ENCODE assay signal across 10 mouse cellular contexts in genomic region chr7:30828871-30829270, GRCm38 (mm10). TPM values are rescaled to one million over a fixed set of nuclear protein-coding genes. Genes with fewer than 3 reads are reported as not detected.
"Had no signal": no experiment of that assay in that cellular context is flagged by ENCODE, and none has a peak within 500 bp of the region (broad histone marks: within the 10 kb centered on the region; RNA-seq: fewer than 3 reads in every experiment).

No protein-coding gene starts in this region.

RNA-seq across cellular contexts. Expression of gene Ffar3, which starts 27.1 kb away (rescaled TPM):
- polyA plus RNA-seq: neural tube, embryonic 13.5 days; neural tube, embryonic 14.5 days; neural tube, embryonic 15.5 days; stomach, embryonic 14.5 days; testis, adult 2 months; thymus, postnatal 0 days; urinary bladder, adult 2 months had no signal

RNA-seq across cellular contexts. Expression of gene Ffar1, which starts 32.5 kb away (rescaled TPM):
- polyA plus RNA-seq: neural tube, embryonic 13.5 days; neural tube, embryonic 14.5 days; neural tube, embryonic 15.5 days; stomach, embryonic 14.5 days; thymus, postnatal 0 days; urinary bladder, adult 2 months had no signal

RNA-seq across cellular contexts. Expression of gene Krtdap, which starts 41.2 kb away (rescaled TPM):
- total RNA-seq: neutrophil, adult 5-6 weeks had no signal
- polyA plus RNA-seq: small intestine, adult 2 months; spleen, adult 2 months; testis, adult 2 months had no signal

RNA-seq across cellular contexts. Expression of gene Cd22, which starts 51.3 kb away (rescaled TPM):
- polyA plus RNA-seq: neural tube, embryonic 14.5 days had no signal
